Mouse (Mus musculus) midbrain, embryonic 11.5 days (tissue): ENCODE measurements around the gene Hoxa4. TPM values are rescaled to one million over a fixed set of nuclear protein-coding genes. Genes with fewer than 3 reads are reported as not detected.
A peak's percentile ranks its signal among the peaks of the same experiment; 100 is the strongest.

Experiments used
- ATAC-seq: fragments of 200-750 bp; cut with Nextera tagmentation; 2 replicates; pipeline ENCODE4 v1.8.0; 2017; ENCODE audit warnings: moderate TSS enrichment, moderate library complexity; ENCODE audit not compliant: low FRiP score
- DNase-seq: peaks from one replicate; pipeline ENCODE4 v3.0.0; 2015; ENCODE audit warnings: low spot score; ENCODE audit errors: missing footprints
- H3K27ac ChIP-seq: fragments of 300-500 bp; sonication (generic); 2 replicates; pipeline ENCODE4 v1.5.1; 2014; ENCODE audit warnings: low read depth, low read length
- H3K27me3 ChIP-seq: fragments of 300-500 bp; sonication (generic); 2 replicates; pipeline ENCODE4 v1.6.1; 2014; ENCODE audit warnings: mild to moderate bottlenecking, low read length, moderate library complexity, mixed read lengths; ENCODE audit not compliant: control insufficient read depth, insufficient read depth
- H3K36me3 ChIP-seq: fragments of 300-500 bp; sonication (generic); 2 replicates; pipeline ENCODE4 v1.6.1; 2014; ENCODE audit warnings: mild to moderate bottlenecking, low read length, moderate library complexity, mixed read lengths; ENCODE audit not compliant: control insufficient read depth, insufficient read depth
- H3K4me1 ChIP-seq: fragments of 300-500 bp; sonication (generic); 2 replicates; pipeline ENCODE4 v1.6.1; 2014; ENCODE audit warnings: low read length; ENCODE audit not compliant: control insufficient read depth, insufficient read depth
- H3K4me2 ChIP-seq: fragments of 300-500 bp; sonication (generic); 2 replicates; pipeline ENCODE4 v1.6.1; 2014; ENCODE audit warnings: mild to moderate bottlenecking, moderate library complexity
- H3K4me3 ChIP-seq: fragments of 300-500 bp; sonication (generic); 2 replicates; pipeline ENCODE4 v1.5.1; 2014; ENCODE audit warnings: low read depth, low read length
- H3K9ac ChIP-seq: fragments of 300-500 bp; sonication (generic); 2 replicates; pipeline ENCODE4 v1.6.1; 2014; ENCODE audit warnings: low read length
- H3K9me3 ChIP-seq: fragments of 300-500 bp; sonication (generic); 2 replicates; pipeline ENCODE4 v1.6.1; 2016; ENCODE audit warnings: low read length; ENCODE audit not compliant: control insufficient read depth
- WGBS: fragments of 180-500 bp; shearing (Covaris S2); extraction: QIAGEN DNeasy Blood & Tissue Kit; methylation state at CpG from one replicate; pipeline ENCODE4 v1.1.7; 2014; 5-methylcytosine and 5-hydroxymethylcytosine counted together
- microRNA counts: library from miRNA; unstranded; fragments of <30 nt; microRNA quantifications from one replicate; lab custom pipeline; 2015
- microRNA-seq: library from miRNA; unstranded; fragments of <30 nt; microRNA quantifications from one replicate; pipeline ENCODE4, GENCODE M21; 2017
- polyA plus RNA-seq: library from polyadenylated mRNA; unstranded; fragments of >200 nt; fragmentation: Nextera tagmentation; extraction: Ambion mirVana; gene quantifications from 2 replicates; pipeline ENCODE4 v1.2.1, GENCODE M21; 2014

Hoxa4 gene
- polyA plus RNA-seq, 1 experiment from 2014 or later = not detected

DNA sequence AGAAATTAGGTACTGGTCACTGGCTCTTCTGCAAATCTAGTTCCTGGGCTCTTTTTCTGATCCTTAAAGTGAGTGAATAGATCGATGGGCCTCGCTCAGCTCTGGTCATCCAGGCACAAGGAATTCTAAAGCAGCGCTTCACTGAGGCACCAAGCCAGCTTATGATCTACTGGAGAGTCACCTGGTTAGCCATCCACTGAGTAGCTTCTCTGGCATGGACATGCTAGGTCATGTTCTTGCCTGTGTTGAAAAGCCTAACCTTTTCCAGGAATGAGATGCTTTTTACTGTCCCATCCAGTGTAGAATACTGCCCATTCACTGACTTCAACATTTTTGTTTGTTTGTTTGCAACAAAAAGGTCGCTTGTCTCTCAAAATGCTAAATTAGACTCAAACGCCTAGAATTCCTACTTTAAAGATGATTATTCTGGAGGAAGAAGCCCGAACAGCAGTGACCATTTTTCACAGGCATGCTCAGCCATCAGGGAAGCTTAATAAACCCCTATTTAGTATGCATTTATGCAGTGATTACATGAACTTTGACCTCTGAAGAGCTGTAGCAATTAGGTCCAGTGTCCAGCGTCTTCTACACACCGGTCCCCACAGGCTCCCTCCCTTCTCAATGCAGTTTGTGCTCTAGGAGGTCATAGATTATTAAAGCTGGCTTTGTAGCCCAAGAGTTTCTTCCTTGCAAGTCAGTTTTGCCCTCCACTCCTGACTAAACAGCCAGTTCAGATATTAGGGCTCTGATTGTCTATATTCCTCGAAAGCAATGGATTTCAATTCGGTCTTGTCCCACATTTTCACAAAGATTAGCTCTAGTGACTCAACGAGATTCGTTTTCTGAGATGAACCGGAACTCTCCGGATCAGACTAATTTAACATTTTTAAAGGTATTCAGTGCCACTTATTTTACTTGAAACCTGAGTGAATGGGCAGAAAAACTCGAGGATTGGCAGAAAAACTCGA lies 39.0 kb downstream of the Hoxa4 start:
- H3K27me3 ChIP-seq = peaks cover 93% of the 10 kb centered on the region
- WGBS = 2% methylated on average over 16 of the region's 16 CpGs
- no peaks in the 10 kb centered on the region for H3K36me3 ChIP-seq
- no peak overlapping the region for H3K27ac ChIP-seq
- ATAC-seq (no peak), DNase-seq (peak; percentile 93)
- no peak overlapping the region for H3K4me2 ChIP-seq
- no peak overlapping the region for H3K4me3 ChIP-seq
- H3K4me1 ChIP-seq = no peaks in the 10 kb centered on the region
- no peak overlapping the region for H3K9ac ChIP-seq
- no peaks in the 10 kb centered on the region; the same call in 1 of the 2 replicates for H3K9me3 ChIP-seq

GRCm38 (mm10) chr6:52151571-52151970 lies 40.0 kb downstream of the Hoxa4 start:
- no peaks in the 10 kb centered on the region for H3K4me1 ChIP-seq
- ATAC-seq (no peak), DNase-seq (peak; percentile 87)
- no peak overlapping the region for H3K27ac ChIP-seq
- peaks cover 91% of the 10 kb centered on the region for H3K27me3 ChIP-seq
- WGBS = 2% methylated on average over 4 of the region's 4 CpGs
- H3K9me3 ChIP-seq = no peaks in the 10 kb centered on the region; the same call in 1 of the 2 replicates
- H3K4me3 ChIP-seq = no peak overlapping the region
- no peak overlapping the region for H3K9ac ChIP-seq
- H3K36me3 ChIP-seq = no peaks in the 10 kb centered on the region
- no peak overlapping the region for H3K4me2 ChIP-seq

DNA sequence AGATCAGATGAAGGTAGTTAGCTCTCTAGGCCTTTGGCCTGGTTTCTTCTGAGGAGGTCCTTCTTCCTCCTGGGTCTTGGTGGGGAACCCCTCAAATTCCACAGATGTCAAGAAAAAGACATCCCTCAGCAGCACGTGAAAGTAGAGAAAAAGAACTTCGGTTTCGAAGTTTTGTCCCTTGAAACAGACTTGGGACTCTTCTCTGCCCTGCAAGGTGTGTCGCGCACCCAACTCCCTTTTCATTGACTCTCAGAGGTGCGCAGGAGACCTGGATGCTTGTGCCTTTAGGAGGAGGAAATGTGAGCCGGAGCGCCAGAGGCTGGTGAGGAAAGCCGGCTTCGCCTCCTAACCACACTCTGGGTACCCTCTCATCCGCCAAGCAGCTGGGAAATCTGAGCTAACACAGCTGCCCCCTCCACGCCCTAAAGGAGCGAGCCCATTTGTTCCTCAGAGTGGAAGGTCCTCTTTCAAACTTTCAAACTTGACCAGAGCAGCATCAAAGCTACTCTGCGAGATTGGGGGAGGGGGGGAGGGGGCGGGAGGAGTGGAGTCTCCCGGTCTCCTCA lies 41.1 kb downstream of the Hoxa4 start:
- no peaks in the 10 kb centered on the region for H3K4me1 ChIP-seq

More for the DNA sequence above, 41.1 kb downstream of the Hoxa4 start:
- Histone ChIP-seq H3K9me3 (no peaks in the 10 kb centered on the region; the same call in 1 of the 2 replicates), H3K4me3 (no peak overlapping the region), H3K27ac (no peak overlapping the region), H3K9ac (no peak overlapping the region), H3K27me3 (peaks cover 84% of the 10 kb centered on the region), H3K4me2 (no peak overlapping the region), H3K36me3 (no peaks in the 10 kb centered on the region)
- ATAC-seq (no peak), DNase-seq (peak; percentile 92)
- 3% methylated on average over 16 of the region's 16 CpGs for WGBS

MicroRNAs encoded within 50 kb of the gene (microRNA counts, 519-probe panel; counts per million panel counts)
- not detected for microRNA mmu-miR-196b (lab: Ali Mortazavi, UCI)

Small RNA genes within 50 kb of the gene (microRNA-seq; reads per million reads assigned to microRNA genes)
- 9.3 reads per million, percentile 29 among the genes with 10 or more reads in this experiment for gene Mir196b

Other genes with a start within 250 kb of the Hoxa4 start
- gene Skap2, start 179.2 kb downstream of the Hoxa4 start, polyA plus RNA-seq = 8.5 and 10.0 TPM in 2 replicates
- gene Hoxa1, start 33.4 kb downstream of the Hoxa4 start, polyA plus RNA-seq = 0.53 and 0.63 TPM in 2 replicates
- 0.14 and 0.26 TPM in 2 replicates for gene Hoxa2, start 26.9 kb downstream of the Hoxa4 start, polyA plus RNA-seq
- not detected in 2 replicates for gene 5730596B20Rik, start 14.3 kb downstream of the Hoxa4 start, polyA plus RNA-seq
- not detected in 2 replicates for gene Hoxa5, start 12.8 kb upstream of the Hoxa4 start, polyA plus RNA-seq
- gene Hoxa6, start 17.0 kb upstream of the Hoxa4 start, polyA plus RNA-seq = not detected in 2 replicates
- 0.11 TPM in 1 of 2 replicates, not detected in the other for gene Hoxa3, start 21.6 kb upstream of the Hoxa4 start, polyA plus RNA-seq
- not detected in 2 replicates for gene Gm28308, start 21.6 kb upstream of the Hoxa4 start, polyA plus RNA-seq
- 0.14 TPM in 1 of 2 replicates, not detected in the other for gene Hoxa7, start 30.1 kb upstream of the Hoxa4 start, polyA plus RNA-seq
- not detected in 2 replicates for gene Hoxa9, start 39.3 kb upstream of the Hoxa4 start, polyA plus RNA-seq
- gene Hoxa10, start 49.1 kb upstream of the Hoxa4 start, polyA plus RNA-seq = not detected in 2 replicates
- not detected in 2 replicates for gene Hoxa11, start 54.1 kb upstream of the Hoxa4 start, polyA plus RNA-seq
- not detected in 2 replicates for gene Hoxa13, start 69.1 kb upstream of the Hoxa4 start, polyA plus RNA-seq
- gene Evx1, start 121.7 kb upstream of the Hoxa4 start, polyA plus RNA-seq = 0.23 and 0.30 TPM in 2 replicates